Mouse (Mus musculus) 3T3-L1 (cell line): ENCODE measurements at regions not wholly inside any gene's neighbourhood (a gene's known extent, or its start where the extent isn't known, plus 50 kb on each side); places are given as distances from the start of the nearest gene placed in this dataset.
A peak's percentile ranks its signal among the peaks of the same experiment; 100 is the strongest.

Source experiments
- DNase-seq: peaks from one replicate; pipeline ENCODE4 v3.0.0-alpha.2; 2015; ENCODE audit warnings: low read depth, low spot score

DNA sequence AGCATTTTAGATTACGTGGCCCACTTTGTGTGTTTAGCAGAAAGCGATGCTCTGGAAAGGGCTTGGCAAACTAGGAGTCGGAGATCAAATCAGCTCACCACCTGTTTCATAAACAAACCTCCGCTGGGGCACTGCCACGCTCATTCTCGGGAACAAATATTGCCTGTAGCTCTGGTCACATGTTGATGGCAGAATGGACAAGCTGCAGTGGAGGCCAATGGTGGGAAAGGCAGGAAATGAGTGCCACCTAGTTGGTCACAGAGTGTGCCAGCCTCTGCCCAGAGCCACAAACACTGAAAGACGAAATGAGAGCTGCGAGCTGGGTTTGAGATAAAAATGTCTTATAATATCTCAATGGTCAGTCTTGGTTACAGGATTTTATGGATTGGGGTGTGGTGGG lies 259.2 kb upstream of the Csf3r start:
- DNase-seq, result no peak

DNA sequence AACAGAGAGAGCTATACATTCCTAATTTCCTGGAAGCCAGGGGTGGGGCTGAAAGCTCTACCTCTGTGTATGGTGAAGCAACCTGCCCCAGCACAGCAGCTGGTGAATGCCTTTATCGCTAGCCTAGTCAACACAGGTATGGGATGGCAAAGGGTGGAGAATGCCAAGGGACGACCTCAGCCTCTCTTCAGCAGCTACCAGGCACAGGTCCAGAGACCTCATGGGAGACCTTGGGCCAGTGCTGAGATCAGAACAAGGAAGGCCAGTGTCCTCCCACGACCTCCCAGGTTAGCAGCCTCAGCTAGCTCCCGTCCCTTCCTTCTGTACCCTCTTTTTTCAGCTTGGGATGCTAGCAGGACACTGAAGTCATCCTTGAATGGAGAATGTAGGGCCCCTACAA lies 247.2 kb upstream of the Csf3r start:
- no peak for DNase-seq

DNA sequence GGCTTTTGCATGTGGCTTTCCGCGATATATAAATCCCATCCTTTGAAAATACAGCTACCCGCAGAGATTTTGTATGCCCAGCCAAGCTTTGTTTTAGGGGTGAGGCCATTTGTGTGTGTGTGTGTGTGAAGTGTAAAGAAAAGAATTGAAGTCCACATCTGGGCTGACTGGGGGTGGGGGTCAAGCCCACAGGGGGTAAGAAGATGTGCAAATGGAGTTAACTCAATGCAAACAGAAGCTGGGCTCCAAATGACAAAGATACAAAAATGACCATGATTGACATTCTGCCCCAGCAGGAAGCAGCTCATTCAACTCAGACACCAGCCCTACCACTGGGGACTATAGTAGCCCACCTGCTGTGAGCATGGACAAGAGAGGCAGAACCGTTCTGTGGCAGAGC lies 244.2 kb upstream of the Csf3r start:
- DNase-seq, result no peak

DNA sequence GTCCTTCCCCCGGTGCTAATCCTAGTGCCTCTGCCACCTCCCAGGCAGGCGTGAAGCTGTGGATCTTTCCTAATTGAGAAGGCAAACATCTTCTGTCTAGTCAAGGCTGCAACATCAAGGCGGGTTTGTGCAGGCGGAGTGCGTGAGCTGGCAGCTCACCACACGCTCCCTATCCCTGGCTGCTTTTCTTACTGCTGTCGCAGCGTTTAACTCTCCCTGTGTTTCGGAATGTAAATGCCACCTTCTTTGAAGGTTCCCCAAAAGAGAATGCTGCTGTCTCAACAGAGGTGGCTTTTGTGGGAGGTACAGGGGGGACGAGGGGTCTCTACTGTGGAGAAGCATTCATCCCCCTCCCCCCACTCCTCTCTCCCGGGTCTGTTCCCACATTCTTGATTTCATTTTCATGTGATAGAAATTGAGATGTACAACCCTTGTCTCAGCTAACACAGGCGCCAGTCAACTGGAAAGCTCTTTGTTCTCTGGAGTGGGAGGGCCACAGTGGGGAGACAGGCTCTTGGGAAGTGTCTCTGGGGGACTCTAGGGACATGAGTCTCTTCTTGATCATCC lies 243.3 kb upstream of the Csf3r start:
- DNase-seq, result no peak

DNA sequence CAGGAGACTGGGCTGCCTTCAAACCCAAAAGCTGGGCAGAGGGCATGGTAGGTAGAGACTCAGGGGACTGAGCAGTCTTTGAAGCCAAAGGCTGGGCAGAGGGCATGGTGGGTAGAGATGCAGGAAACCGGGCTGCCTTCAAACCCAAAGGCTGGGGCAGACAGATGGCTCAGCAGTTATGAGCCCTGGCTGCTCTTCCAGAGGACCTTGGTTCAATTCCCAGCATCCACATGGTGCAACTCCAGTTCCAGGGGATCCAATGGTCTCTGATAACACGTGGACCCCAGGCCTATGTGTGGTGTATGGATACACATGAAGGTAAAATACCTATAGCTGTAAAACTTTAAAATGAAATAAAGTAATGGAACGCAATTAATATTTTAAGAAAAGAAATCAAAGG lies 242.0 kb upstream of the Csf3r start:
- DNase-seq, result no peak

DNA sequence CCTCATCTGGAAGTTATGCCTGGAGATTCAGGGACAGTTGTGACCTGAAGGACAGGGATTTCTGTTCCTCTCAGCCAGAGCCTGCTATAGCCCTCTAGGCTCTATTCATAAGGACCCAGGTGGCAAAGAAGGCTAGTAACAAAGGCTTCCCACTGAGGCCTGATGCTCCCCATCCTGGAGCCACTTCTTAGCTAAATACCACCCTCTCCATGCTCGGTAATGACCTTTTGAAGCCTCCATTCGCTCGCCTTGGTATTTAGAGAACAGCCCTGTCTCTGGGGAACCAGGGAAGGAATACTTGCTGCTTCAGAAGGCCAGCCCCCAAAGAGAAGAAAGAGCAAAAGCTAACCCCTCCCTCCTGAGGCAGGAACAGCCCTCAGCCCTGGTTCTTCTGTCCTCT lies 238.3 kb upstream of the Csf3r start:
- no peak for DNase-seq

DNA sequence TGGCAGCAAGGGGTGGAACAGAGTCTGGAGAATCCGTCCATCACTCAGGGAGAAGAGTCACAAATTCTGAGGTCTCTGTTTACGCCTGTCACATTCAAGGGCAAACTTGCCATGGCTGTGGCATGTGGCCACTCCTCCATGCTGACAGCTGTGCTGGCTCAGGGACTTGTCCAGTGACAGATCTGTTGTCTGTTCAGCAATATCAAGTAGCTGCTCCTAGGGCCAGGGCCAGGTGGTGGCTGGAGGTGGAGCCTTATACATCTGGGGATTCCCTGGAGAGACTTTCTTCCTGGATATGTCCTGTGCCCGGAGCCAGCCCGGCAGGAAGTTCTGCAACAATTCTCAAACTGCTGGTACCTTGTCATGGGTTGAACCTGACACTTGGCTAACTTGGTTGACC lies 229.7 kb upstream of the Csf3r start:
- no peak for DNase-seq

DNA sequence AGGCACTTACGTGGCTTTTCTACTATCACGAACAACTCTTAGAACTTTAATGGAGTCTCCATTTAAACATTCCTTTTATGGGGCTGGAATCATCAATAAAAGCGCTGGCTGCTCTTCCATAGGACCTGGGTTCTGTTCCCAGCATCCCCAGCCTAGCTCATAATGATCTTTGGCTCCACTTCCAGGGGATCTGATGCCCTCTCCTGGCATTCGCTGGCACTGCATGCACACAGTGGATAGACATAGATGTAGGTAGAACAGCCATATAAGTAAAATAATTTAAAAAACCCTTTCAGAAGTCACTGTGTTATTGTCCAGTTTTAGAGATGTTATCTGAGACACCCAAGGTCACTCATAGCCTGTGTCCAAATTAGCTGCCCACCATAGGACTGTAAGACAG lies 216.4 kb upstream of the Csf3r start:
- DNase-seq, result no peak

DNA sequence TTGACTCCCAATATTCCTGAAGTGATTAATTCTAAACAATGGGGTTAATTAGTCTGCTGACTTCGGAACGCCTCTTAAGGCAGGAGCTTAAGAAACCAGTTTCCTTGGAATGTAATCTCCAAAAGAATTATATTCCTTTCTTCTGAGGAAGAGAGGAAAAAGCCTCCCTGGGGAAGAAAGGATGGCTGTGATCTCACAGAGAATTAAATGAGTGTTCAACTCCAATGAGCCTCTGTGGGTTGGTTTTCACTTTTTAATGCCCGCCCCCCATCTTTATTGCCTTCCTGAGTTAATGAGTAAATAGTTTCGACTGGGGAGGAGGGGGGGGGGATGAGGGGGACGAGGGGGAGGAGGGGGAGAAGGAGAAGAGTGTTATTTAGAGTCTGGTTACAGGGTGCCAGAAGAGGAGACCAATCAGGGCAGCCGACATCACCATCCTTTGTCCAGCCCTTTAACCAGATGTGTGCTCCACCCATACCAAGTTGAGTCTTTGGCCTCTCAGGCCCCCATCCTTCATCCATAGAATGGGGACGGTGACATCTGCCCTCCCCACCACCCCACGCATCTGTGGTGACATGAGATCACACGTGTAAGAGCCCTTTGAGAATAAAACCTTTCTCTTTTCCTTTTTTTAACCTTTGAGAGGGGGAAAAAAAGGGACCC lies 214.8 kb upstream of the Csf3r start:
- no peak for DNase-seq

DNA sequence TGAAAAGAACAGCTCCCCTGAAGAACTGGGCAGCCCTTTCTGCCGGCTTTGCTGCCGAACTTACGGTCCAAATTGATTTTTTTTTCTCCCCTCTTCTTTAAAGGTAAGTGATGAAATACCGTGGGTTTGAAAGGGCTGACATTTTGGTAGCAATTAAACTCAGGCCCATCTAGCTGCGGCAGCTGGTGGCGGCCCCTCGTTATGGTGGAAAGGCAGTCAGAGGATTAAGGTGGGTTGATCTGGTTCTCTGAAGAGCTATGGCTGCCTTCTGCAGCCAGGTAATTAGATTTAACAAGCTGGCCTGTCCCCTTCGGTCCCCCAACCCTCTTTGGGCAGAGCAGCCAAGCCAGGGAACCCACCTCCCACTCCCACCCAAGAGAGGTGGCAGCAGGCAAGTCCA lies 214.1 kb upstream of the Csf3r start:
- DNase-seq, result no peak

DNA sequence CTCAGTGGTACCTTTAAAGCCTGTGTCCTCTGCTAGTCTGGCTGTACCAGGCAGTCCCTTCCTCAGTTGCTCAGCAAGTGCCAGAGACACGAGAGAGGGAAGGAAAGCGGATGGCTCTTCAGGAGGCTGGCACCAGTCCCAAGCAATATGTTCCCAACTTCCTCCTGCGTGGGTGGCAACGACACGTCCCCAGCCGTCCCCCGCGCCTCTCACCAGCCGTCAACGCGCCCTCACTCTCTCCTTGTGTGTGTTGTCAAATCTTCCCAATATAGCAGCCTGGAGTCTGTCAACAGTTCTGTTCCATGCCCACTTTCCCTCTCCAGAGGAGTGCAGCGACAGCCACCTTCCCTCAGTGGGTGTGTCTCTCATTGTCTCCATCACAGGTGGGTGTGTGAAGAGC lies 210.0 kb upstream of the Csf3r start:
- DNase-seq, result no peak

DNA sequence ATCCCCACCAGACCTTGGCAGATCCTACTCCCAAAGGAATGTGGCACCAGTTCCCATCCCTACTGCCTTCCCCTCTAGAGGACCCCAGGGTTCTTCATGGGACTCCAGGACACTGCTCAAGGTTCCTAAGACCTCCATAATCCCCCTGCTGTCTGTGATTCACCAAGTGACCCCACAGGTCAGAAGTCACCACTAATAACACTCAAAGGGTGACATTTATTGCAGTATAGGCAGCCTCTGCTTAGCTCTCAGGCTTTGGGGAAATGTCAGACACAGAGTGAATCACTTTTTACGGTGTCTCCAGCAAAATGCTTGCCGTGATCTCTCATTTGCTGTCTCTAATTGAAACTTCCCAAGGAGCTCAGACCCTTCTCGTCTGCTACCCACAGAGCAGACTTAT lies 209.1 kb upstream of the Csf3r start:
- no peak for DNase-seq

DNA sequence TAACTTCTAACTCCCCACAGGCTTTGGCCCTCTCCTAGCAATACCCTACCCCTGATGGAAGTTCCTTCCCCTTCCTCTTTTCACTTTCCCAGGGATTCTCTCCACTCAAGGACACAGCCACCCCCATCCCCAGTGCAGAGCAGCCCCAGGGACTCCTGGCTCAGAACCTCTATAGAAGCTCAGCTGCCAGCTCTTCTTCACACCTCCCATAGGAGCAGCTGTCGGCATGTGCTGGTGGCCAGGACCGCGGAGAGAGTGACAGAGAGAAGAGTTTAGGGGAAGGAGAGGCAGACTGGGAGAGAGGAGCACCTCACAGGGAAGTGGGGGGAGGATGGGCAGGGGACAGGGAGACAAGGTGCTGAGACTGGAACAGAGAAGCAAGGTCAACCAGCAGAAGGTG lies 199.8 kb upstream of the Csf3r start:
- DNase-seq, result no peak

DNA sequence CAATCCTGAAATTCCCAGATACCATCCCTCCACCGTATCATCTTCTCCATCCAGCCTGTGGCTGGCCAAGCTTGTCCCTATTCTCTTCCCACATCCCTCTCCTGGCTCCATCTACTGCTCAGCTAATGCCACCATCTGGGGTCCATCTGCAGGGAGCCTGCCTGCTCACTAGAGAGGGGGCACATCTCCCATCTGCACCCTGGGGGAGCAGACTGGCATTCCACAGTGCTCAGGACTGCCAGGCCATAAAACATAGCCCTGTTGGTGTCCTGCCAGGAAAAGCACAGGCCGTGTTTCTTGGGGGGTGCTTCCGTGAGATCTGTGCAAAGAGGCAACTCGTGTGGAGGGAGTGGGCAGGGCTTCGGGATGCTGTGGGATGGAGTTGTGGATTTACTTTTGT lies 197.9 kb upstream of the Csf3r start:
- no peak for DNase-seq

DNA sequence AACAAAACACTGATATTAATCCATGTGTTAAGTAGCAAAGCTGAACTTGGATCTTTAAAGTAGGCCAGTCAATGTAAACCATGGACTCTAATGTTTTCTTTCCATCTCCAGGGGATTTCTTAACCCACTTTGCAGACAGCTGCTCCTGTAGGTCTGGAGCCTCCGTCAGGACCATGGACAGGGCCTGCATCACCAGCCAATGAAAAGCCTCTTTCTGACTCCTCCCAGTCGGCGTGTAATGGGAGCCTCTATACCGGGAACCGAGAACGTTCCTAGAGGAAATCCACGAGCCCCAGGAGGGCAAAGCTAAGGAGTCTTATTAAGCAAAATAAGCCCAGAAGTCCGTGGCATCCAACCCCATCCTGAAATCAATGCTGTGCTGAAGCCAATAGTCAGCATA lies 189.1 kb upstream of the Csf3r start:
- peak; percentile 25 for DNase-seq

DNA sequence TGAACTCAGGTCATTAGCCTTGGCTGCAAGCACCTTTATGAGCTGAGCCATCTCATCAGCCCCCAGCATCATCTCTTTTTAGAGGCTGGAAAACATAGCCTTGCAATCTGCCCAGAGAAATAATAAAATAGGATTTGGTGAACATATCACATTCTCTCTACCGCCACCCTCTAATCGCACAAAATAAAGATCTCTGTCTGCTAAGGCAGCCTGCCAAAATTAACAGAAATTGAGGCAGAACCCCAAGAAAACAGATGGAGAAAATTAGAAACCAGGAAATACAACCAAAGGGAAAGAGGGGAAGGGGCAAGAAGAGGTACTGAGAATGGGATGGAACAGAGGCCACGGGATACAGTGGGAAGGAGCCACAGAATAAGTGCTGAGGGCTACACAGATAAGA lies 176.8 kb upstream of the Csf3r start:
- DNase-seq, result no peak

DNA sequence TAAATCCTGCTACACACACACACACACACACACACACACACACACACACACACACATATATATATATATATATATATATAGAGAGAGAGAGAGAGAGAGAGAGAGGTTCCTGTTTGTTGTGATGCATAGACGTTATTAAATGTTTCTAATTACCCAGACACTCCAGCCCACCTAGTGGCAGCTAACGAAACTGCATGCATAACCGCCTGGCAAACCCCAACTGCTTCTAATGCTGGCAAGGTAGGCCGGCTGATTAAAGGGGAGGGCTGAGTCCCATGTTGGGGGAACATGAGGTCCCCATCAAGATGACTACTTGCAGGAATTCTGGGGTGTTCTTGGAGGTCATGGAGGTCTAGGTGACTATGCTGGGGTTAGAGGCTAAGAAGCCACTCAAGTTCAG lies 174.1 kb upstream of the Csf3r start:
- DNase-seq, result peak; percentile 41

DNA sequence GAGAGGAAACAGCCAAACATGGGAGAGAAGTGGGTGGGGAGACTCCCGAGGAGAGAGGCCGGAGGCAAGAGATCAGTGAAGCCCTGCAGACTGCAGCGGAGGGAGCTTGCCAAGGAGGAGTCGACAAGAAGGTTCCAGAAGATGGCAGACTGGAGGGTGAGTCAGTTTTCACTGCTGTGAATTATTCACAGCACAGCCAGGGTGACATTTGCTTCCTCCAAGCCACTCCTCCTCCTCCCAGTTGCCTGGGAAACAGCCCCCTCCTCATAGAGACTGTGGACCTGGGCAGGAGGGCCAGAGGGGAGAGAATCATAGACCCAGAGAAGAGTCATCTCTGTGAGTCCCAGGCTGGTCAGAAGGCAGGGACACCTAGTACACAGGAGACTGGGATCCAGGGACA lies 171.8 kb upstream of the Csf3r start:
- DNase-seq, result no peak

DNA sequence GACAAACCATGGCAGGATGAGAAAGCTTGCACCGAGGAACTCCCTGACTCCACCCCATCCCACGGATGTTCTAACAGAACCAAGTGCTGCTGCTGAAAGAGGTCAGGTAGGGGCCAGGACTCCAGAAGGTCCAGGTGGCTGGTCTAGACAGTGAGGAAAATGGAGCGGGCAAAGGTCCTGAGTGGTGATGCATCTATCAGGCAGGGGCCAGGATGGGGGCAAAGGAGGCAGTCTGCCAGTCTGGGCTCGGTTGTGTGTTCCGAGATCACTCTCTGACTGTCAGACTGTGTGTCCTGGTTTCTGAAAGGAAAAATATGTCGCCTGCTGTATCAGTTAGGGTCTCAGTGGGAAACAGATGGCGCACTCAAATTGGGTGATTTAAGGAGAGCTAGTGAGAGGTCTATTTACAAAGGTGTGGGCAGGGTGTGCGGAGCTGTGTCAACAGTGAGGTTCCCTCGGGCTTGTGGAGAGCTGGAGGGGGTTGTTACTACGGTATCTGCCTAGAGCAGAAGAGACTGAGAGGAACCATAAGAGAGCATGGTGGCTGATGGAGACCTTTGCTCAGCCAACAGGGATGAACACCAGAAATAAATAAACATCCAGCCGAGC lies 168.3 kb upstream of the Csf3r start:
- DNase-seq, result no peak

DNA sequence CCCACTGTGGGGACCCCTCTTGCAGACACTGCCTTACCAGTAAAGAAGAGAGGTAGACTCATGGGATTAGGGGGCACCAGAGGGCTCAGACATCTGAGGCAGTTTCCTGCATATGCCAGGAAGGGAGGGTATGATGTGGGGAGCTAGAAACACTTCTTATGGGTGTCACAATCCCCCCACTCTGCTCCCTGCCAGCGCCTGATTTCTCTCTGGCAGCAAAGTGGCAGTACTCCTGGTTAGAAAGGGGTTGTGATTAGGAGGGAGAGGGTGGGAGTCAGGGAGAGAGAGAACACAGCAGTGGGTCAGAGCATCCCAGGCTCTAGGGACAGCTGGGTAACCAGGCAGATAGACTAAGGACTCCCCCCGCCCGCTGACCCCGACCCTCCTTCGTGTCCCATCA lies 167.6 kb upstream of the Csf3r start:
- DNase-seq, result no peak

DNA sequence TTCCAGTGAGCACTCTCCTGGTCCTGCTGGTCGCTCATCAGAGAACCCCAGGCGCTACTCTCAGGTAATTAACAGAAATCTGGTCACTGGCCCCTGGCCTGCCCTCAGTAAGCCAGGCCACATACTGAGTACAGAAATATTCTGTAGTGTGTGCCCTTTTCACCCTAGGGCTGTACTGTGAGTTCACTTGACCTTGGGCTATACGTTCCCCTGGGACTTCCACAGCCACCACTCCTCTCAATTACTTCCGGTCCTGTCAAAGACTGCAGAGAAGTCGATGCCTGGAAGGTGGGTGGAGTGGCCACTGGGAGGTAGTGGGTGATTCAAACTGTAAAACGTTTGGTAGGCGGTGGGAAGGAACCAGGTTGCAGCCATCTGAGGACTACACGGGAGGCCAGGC lies 159.3 kb upstream of the Csf3r start:
- DNase-seq, result no peak

DNA sequence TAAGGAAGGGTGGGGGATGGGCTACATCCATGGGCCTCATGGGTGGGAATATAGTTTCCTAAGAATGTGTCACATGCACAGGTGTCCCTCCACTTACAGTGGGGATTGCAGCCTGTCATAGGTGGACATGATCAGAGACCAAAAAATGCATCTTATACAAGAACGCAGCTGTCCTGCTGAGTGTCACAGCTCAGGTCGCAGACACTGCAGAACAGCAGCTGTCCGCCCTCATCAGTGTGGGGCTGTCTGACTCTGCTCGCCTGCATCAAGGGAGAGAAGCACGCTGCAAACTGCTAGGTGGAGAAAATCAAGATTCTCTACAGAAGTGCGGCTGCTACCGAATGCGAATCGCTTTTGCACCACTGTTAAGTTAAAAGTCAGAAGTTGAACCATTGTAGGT lies 158.6 kb upstream of the Csf3r start:
- no peak for DNase-seq

DNA sequence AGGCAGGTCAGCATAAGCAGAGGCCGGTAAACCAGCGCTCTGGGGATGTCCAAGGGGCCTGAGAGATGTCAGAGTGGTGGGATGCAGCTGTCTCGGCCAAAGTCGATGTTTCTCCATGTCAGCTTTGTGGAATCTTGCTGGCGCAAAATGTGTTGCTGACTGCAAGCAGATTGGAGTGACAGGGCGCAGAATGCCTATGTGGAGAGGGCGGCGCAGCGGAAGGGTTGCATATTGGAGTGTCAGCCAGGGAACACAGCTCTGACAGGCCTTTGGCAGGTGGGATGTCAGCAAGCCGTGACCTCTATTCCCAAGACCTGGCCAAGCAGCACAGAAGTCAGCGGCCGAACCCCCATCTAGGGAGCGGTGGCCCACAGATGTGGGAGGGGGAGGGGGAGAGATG lies 153.1 kb upstream of the Csf3r start:
- no peak for DNase-seq

DNA sequence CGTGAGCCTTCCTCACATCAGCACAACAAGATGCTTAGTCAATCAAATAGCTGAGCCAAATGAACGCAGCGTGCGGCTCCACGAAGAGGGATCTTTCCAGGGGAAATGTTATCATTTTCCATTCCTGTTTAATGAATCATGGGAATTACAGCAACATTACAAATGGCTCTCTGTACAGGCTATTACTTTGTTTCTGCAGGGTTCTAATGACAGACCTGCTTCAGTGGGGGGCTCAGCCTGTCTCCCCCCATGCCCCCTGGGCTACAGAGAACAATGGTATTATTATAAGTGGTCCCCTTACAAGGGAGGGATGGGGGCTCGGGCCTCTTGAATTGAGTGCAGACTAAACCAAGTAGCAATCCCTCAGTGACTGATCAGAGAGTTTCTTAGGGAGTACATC lies 144.3 kb upstream of the Csf3r start:
- peak; percentile 2 for DNase-seq
